Mouse (Mus musculus) heart, postnatal 10 days (tissue): ENCODE measurements around the gene Aaas. TPM values are rescaled to one million over a fixed set of nuclear protein-coding genes. Genes with fewer than 3 reads are reported as not detected.

ENCODE experiments used
- DNase-seq, 2 experiments: peaks; one replicate each; pipeline ENCODE4 v3.0.0; 2021
- intact Hi-C: fragments of 180-260 bp; cut with DNase I; formaldehyde crosslinking; loops from one replicate; pipeline ENCODE4 v1.15.1; 2025
- total RNA-seq, 2 experiments: library from RNA; stranded (reverse); gene quantifications; 2 replicates each; pipeline ENCODE4 v1.2.3; 2021

Gene Aaas
- 10 to 100 TPM; 16.2 to 16.4 TPM for total RNA-seq

DNA sequence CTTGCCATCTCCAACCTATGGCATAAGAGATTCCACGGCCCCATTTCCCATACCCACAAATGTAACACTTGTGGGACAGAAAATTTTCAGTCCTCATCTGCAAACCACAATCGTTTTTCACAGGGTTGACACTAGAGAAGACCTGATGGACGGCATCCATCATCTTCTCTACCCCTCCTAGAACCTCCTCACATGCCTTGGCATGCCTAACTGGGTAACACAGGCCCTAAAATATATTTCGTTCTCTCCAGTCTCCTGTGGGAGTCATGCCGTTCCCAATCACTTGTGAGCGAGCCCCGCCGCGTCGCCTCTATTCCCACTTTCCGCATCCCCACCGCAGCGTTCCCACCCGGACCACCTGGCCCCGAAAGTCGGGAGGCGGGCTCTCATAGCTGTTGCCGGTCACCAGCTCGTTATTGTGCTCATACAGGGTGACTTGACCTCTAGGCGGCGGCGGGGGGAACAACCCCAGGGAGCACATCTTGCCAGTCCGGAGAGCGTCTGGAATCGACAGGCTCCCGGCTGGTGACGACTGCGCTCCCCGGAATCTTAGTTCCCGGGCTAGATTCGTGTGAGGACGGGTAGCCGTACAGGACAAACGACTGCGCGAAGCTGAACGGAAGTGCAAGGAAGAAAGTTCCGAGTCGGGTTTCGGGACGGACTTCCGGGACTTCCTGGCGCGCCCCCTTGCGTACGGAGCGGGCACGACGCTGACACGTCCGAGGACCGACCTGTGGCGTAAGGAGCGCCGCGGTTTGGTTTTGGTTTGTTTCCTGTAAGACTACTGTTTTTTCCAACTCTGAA, at the start of gene Aaas:
Gene Aaas (minus strand): TSS at position 634 of the 804 bp plus-strand sequence.
- DNase-seq: peak; percentile 97 to 98
- intact Hi-C loops: loop anchor here (2.0 kb wide), 1 partner anchor 26 kb away; no protein-coding TSS in a partner anchor

DNA sequence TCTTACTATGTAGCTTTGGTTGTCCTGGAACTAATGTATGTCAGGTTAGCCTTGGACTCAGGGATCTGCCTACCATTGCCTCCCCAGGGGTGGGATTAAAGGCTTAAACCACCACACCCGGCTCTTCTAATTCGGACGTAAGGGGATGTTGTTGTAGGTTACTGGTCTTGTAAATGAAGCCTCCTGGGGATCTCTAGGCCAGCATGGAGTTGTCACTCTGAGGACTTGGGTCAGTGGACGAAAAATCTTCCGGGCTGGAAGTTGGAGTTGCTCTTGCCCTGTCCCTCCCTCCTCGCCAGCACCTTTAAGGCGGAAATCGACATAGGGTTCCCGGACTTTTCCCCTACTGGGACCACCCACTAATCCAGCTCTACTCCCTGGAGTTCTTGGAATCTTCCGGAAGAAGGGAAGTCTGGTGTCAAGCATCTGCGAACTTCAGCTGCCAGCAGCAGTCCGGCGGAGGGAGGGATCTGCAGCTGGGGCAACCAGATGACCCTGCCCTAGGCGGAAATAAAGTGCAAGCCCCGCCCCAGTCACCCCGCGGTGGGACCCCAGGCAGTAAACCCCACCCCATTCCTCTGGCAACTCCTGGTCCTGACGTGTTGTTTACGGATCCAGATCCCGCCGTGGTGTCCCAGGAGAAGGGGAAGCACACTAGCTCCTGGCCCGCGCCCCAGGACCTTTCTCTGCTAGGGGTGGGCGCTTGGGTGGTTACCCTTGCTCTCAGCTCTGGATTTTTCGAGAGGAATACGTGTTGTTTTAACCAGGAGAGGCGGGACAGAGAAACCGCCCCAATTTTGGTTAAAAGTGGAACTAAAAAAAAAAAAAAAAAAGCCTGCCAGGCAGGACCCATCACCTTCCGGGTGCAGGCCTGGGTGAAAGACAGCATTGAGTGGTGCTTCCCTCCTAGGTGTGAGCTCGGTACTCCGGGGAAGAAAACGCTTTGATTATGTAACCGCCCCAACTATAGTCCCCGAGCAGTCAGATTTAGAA, 49.0 kb upstream of the Aaas start:
- DNase-seq: peak; percentile 95
- intact Hi-C loops: no loop called here

DNA sequence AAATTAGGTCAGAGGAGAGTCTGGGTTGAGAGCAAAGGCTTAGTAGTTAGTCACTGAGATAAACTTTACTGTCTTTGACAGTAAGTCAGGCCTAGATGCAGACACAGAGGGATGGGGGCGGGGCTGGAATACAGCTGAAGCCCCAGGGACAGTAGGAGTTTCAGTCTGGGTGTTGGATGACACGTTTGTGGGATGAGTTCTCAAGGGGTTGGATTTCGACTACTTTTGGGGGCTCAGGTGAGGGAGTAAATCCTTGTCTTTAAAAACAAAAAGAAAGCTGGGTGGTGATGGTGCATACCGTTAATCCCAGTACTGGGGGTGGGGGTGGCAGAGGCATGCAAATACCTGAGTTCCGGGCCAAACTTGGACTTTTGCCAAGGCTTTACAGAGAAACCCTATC, 48.1 kb upstream of the Aaas start:
- intact Hi-C loops: no loop called here
- peak in 1 of 2 experiments; percentile 29 for DNase-seq

DNA sequence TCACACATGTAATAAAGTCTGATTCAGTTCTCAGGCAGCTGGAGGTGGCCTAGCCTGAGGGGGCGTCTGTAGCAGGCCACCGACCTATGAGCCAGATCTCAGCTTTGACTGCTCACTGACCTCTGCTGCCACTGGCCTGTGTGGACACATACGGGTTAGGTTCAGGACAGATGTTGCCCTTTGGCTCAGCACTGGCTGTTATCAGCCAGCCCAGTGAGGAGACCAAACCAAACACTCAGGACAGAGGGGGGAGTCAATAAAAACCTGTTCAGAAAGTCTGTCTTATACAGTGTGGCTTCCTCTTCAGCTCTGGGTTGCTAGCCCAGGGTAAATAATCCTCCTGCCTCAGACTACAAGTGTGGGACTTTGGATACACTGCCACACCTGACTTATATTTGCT, 44.5 kb upstream of the Aaas start:
- DNase-seq: peak in 1 of 2 experiments; percentile 32
- intact Hi-C loops: no loop called here

DNA sequence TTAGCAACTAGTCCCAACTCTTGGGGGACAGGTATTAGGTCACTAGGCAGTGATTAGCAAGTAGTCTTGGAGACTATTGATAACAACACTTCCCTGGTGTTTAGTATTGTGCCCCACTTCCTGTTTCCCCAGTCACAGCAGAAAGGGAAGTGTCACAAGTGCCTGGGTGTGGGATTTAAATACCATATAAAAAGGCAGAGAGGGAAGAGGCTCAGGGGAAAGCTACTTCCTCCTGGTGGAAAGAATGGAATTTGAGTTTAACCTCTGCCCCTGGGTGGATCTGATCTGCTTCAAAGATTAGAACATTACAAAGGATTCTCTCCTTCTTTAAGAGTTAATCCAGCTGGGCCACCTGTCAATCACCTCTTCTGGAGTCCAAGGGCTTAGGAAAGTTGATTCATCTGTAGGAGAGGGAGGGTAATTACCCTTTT, 43.0 kb upstream of the Aaas start:
- DNase-seq: peak in 1 of 2 experiments; percentile 29
- intact Hi-C loops: loop anchor here (5.0 kb wide), 1 partner anchor 64 kb away; the partner anchor contains the start of gene Prr13

DNA sequence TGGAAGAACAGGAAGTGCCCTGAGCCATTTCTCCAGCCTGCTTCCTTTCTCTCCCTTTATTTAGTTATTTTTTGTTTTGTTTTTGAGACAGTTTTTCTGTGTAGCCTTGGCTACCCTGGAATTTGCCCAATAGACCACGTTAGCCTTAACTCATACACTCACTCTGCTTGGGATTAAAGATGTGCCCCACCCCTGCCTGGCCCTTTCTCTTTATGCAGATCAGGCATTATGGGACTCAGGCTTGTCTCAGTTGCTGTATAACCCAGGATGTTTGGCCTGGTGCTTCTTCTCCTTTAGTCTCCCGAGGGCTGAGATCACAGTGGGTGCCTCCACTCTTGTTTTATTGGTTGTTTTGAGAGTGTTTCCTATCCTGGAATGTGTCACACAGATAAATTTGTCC, 41.9 kb upstream of the Aaas start:
- DNase-seq: no peak
- intact Hi-C loops: loop anchor here (5.0 kb wide), 1 partner anchor 65 kb away; the partner anchor contains the start of gene Prr13

DNA sequence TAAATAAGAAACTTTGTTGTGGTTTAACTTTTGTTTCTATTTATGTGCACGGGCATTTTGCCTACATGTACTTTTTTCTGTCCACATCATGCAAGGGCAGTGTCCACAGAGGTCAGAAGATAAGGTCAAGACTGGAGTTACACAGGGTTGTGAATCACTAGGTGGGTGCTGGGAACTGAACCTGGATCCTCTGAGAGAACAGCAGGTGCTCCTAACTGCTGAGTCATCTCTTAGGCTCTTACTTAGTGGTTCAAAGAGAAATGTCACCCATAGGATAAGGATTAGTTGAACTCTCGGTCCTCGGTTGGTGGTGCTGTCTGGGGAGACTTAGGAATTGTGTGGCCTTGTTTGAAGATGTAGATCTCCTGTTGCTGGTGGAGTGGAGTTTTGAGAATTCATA, 38.4 kb upstream of the Aaas start:
- no peak for DNase-seq
- intact Hi-C loops: no loop called here

DNA sequence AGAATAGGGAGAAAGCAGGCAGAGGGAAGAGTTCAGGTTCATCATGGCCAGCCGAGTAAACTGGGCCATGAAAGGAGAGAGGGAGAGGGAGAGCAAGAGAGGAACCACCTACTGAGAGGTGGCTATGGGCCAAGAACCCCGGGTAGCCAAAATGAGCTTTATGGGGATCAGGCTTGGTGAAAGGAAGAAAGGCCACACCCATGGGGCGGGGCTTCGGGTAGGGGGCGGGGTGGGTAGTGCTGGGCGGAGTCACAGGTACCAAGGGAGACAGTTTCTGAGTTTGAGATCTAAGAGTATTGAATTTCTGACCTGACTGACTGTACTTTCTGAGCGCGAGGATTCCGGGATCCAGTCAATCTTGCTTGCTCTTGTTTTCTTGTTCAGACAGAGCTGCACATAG, 36.1 kb upstream of the Aaas start:
- DNase-seq: no peak
- intact Hi-C loops: no loop called here

DNA sequence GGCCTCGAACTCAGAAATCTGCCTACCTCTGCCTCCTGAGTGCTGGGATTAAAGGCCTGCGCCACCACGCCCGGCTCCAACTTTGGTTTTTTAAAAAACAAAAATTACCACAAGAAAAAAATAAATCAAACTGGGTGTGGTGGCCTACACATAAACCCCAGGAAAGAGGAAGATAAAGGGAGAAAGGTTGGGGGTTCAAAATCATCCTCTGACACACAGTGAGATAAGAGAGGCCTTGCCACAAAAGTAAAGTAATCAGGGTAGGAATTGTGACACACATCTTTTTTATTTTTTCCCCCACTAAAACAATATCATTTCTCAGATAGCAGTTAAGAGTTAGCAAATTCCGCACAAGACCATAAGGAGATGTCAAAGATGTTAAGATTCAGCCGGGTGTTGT, 33.1 kb upstream of the Aaas start:
- DNase-seq: no peak
- intact Hi-C loops: no loop called here

DNA sequence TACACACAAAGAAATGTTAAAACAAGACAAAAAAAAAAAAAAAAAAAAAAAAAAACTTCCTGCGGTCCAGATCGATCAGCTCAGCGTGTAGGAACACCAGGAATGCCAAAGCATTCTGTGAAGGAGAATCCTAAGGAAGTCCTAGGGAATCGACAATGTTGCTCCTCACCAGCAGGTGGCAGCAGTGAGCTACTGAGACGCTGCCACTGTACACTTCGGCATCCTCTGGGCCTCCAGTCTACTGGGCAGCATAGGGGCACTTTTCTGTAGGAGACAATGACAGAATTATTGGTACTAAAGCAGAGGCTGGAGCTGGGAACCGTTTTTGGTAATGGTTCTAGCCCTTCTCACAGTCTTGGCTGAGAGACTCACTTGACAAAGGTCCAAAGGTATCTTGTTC, 31.0 kb upstream of the Aaas start:
- intact Hi-C loops: loop anchor here (1.0 kb wide), 1 partner anchor 40 kb away; no protein-coding TSS in a partner anchor
- DNase-seq: peak; percentile 87 to 91

DNA sequence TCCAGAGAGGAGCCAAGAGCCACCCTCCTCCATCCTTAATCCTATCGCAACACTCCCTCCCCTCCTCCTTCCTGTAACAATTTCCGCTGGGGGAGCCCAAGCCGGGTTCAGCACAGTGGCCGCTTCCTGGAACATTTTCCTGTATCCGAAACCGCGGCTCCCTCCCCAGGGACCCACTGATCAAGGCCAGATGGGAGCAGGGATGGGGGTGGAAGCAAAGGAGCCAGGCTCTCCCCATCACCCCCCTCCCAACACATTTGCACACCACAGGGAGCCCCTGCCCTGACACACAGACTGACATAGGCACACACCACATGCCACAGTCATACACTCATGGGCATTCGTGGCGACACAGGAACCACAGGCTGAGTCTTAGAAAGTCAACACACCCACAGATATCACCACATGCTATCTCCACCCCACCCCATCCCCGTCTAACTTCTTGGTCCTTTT, 27.3 kb upstream of the Aaas start:
- intact Hi-C loops: loop anchor here (1.0 to 2.0 kb wide), 3 partner anchors 27 to 91 kb away; partner anchors contain the start of gene Aaas
- DNase-seq: peak; percentile 75 to 84

DNA sequence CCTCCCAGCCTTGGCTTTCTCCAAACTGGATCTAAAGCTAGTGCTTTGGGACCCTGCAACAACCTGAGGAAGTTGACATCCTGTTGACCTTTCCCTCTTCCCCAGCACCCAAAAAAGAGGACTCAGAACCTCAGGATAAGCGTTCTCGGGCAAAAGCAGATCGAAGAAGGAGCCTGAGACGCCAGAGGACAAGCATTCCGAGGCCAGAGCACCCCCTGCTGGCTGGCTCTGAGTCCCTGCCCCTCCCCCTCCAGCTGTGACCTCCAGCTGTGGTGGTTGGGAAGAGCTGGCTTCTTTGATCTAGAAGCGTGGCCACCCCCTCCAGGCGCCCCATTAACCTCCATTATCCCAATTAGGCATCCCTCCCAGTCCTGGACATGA, 26.6 kb upstream of the Aaas start:
- intact Hi-C loops: loop anchor here (1.0 to 2.0 kb wide), 3 partner anchors 26 to 90 kb away; partner anchors contain the start of gene Aaas

DNA sequence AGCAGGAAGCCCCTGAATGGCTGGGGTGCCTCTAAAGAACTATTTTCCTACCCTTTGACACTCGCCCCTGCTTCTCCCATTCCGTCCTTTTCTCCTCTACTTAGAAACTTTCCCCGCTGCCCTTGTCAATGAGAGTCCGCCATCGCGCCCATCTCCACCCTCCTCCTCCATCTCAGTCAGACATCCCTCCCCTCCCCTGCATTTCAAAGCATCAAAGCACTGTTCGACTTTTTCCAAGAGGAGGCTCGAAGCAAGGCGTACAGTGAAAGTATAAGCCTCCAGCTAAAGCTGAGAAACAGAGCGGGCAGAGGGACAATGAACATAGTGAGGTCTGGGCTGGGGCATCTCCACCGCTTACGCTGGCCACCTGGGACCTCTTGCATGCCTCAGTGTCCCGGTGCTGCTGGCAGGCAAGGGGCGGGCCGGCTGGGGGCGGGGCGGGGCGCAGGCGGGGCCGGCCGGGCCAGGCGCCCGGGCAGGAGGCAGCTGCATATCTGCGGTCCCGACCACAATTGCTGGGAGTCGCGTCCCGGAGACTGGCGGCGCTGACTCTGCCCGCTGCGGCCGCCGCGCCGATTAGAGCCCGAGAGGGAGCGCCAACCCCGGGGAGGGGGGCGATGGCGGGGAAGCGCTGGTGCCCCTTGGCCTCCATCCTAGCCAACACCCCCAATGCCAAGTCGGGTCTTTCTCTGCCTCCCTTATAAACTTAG, 26.0 kb upstream of the Aaas start:
- intact Hi-C loops: loop anchor here (1.0 to 2.0 kb wide), 3 partner anchors 26 to 89 kb away; partner anchors contain the start of gene Aaas

More for the DNA sequence above, 26.6 kb upstream of the Aaas start:
- DNase-seq: peak; percentile 93 to 96

DNA sequence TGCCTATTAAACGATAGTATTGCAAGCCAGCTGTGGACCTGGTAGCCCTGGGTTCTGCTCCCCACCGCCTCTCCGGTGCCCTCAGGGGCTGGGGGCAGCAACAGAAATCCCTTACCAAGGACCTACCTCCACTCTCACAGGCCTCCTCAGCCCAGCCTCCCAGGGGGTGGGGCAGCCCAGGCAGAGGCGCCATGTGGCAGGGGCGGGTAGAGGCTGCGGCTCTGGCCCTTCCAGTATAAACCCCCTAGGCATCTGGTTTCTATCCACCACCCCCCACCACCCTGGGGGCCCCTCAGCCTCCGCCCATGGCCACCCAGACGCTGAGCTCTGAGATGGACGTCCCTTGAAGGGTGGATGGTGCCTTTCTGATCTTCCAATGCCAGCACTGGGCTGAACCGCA, 20.2 kb upstream of the Aaas start:
- intact Hi-C loops: no loop called here

More for the DNA sequence above, 26.0 kb upstream of the Aaas start:
- DNase-seq: peak in 1 of 2 experiments; percentile 69

DNA sequence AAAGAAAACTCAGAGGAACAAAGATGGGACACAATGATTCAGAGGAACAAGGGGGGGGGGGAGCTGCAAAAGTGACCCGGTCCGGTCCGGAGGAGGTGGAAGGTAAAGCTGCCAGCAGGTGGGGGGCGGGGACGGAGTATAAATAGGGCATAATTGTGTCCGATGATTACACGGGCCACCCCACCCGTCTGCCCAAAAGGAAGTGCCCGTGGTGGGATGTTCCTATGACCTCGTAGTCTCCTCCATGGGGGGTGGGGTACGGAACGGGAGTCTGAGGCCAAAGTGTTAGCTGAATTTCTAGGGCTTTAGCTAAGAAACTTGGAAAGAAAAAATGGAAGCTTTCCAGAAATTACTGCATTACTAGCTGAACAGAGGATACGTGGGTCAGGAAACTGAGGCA, 19.4 kb upstream of the Aaas start:
- intact Hi-C loops: no loop called here
- DNase-seq: no peak

More for the DNA sequence above, 20.2 kb upstream of the Aaas start:
- DNase-seq: no peak

DNA sequence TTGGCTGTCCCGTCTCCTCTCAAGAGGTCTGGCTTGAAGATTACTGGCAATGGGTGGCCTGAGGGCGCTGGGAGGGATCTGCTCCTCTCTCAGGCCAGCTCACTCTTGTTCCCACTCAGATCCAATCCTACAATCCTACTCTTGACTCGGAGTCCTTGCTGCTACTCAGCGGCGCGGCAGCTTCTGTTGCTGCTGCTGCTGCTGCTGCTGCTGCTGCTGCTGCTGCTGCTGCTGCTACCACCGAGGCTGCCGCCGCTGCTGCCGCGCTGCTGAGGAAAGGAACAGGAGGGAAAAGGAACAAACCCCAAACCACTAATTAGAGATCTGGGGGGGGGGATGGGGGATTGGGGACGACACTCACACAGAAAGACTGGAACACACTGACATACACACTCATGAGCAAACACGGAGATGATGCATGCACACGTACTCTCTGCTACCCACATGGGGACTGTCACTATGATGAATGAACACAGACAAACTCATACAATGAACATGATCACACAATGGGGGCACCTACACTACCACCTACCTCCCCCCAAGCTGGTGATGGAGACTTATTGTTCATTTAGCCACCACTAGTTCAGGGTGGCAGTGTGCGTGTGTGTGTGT, 16.3 kb upstream of the Aaas start, which contains the start of gene Sp7:
Gene Sp7 (minus strand): TSS at position 450 of the 612 bp plus-strand sequence.
- DNase-seq: no peak
- intact Hi-C loops: no loop called here

DNA sequence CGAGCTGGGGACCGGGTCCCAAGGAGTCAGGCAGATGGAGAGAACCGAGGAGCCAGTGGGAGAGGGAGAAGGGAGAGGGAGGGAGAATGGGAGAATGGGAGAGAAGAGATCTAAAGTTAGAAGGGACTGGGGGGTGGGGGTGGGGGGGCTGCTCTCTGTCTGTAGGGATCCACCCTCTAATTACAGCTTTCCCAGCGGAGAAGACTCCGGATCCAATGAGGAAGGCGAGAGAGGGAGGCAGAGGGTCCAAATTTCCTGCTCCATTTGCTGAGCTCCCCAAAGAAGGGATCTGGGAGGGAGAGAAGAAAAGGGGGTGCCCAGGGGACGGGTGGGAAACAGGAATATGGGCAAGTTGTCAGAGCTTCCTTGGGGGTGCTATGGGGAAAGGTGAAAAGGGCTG, 15.7 kb upstream of the Aaas start:
- intact Hi-C loops: no loop called here
- DNase-seq: no peak

DNA sequence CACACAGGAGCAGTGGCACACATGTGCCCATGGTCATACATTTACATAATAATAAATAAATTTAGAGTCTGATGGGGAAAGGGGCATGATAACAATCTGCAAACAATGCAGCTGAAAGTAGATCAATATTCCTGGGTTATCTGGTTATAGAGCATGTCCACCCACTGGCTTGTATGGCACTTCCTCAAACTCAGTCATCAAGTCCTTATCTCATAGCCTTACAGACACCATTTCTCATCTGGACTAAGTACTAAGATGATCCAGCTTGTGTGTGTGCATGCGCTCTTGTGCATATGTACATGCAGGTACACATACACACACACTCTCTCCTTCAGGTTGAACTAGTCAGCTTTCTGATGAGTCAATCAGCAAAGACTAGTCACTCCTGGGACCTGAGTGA, 14.1 kb upstream of the Aaas start:
- intact Hi-C loops: no loop called here
- DNase-seq: no peak

DNA sequence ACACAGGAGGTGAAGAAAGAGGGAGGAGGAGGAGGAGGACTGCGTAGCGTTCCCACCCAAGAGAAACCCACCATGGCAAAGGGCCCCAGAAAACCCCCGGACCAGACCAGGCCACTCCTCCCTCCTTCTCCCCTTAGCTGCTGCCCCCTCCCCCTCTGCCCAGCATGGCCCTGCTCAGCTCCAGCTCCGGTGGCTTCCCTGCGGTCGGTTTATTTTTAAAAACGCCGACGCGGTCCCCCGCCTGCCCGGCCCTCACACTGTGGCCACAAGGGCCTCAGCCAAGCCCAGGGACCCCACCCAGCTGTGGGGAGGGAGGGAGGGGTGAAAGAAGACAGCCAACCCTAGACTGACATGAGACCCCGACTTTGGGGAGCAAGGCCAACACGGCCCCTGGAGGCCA, 12.1 kb upstream of the Aaas start:
- intact Hi-C loops: no loop called here

DNA sequence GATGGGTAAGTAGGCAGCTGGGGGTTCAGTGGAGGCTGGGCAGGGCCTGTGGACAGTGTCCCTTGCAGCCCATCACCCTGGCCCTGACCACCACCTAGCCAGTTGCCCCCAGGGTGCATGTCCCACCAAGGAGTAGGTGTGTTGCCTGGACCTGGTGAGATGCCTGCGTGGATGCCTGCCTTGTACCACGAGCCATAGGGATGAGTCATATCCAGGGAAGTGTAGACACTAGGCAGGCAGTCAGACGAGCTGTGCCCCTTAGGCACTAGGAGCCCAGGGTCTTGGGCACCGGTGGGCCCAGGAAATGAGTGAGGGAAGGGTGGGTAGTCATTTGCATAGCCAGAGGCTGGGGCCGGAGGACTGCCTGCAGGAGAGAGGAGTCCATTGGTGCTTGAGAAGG, 8.3 kb upstream of the Aaas start:
- DNase-seq: no peak
- intact Hi-C loops: no loop called here

More for the DNA sequence above, 12.1 kb upstream of the Aaas start:
- DNase-seq: peak; percentile 37 to 52
